Mouse (Mus musculus) lung, postnatal 36 days (tissue): ENCODE measurements at regions not wholly inside any gene's neighbourhood (a gene's known extent, or its start where the extent isn't known, plus 50 kb on each side); places are given as distances from the start of the nearest gene placed in this dataset.
"Not testable (repeated sequence)": the region's sequence is repeated elsewhere in the genome, so short reads cannot be mapped to it uniquely, and the experiment has no call there.

Experiments
- DNase-seq: peaks from one replicate; pipeline ENCODE4 v3.0.0; 2022; ENCODE audit warnings: mixed read lengths

DNA sequence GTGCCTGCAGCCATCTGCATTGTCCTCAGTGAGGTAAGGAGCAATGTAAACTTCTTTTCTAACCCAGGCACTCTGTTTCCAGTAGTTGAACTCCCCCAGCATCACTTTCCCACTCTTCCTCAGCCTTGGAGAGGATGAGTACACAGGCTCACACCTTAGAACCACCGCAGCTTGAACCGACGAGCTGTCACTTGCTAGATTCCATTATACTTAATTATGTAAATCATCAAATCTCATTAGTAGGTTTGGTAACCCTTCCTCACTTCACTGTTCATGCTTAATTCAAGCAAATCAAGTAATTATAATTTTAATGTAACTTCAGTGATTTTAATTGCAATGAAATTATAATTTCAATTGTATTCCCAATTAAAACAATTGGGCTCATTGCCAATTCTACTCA is 408.0 kb downstream of the Med10 start:
- DNase-seq: no peak

DNA sequence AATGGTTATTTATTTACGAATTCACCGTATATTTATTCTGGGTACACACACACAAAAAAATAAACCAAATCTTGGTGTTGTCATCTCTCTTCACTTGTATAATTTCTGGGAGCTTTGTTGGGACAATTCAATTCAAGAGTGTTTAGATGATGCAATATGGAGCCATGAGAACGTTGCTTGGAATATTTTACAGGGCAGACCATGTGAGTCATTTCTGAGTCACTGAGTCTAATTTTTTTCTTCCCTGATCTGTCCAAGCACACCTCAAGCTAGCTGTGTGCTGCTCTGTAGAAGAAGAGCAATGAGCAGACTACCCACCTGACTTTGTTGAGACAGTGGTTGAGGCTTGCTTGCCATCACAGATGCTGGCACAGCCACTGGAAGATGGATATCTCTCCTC is 410.8 kb downstream of the Med10 start:
- DNase-seq: no peak

DNA sequence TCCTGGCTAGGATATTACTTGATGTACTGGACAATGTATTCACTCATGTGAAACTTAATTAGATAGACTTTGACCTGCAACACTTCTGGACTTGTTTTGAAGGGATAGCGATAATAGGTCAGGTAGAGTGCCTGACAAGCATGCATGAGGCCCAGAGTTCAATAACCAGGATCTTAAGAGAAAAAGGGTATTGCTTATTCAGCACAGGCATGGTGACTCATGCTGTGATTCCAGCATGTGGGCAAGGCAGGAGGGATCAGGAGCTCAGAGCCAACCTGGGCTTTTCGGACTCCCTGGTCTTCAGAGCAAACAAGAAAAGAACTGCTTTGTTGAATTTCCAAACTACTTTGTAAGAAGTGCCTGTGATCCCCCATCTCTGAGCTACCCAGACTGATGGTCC is 411.4 kb downstream of the Med10 start:
- no peak for DNase-seq

DNA sequence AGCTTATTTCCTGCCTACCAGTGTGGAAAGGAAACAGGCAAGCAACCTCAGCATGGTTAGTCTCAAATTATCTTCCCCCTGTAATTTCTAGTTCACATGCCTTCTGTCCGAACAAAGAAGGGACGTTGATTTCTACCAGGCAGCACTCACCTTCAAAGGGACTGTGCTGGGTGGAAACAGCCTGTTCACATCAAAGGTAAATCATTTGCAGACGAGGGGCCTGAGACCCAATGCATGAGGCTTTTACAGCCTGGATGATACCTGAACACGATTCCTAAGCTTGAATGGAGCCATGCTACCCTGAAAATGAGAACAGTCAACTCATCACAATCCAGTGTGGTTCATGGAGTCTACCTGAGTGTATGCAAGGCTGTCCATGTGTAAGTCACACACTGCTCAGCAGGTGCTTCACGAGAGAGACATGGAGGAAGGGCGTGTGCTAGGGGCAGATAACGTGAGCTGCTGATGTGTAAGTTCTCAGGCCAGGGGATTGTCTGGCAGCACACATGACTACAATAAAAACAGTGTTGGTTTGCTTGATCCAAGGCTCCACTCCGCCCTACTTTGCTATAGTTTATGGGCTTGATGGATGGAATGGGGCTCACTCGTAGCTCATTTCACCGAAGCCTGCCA is 411.9 kb downstream of the Med10 start:
- DNase-seq: no peak

DNA sequence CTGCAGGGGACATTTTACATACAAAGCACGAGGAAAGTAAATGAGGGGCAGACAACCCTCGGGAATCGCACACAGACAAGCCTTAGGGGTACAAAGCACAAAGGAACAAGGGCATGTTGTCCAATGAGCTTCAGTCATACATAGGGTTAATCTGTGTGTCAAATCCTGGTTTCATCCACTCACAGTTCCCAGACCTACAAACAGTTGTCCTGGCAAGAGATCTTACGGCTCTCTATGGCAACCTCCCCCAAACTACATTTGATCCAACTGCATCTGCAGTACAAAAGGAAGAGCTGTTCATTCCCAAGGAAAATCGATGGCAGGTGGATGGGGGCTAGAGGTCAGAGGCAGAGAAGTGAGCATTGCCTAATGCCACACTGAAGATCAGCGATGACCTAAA is 413.9 kb downstream of the Med10 start:
- no peak for DNase-seq

DNA sequence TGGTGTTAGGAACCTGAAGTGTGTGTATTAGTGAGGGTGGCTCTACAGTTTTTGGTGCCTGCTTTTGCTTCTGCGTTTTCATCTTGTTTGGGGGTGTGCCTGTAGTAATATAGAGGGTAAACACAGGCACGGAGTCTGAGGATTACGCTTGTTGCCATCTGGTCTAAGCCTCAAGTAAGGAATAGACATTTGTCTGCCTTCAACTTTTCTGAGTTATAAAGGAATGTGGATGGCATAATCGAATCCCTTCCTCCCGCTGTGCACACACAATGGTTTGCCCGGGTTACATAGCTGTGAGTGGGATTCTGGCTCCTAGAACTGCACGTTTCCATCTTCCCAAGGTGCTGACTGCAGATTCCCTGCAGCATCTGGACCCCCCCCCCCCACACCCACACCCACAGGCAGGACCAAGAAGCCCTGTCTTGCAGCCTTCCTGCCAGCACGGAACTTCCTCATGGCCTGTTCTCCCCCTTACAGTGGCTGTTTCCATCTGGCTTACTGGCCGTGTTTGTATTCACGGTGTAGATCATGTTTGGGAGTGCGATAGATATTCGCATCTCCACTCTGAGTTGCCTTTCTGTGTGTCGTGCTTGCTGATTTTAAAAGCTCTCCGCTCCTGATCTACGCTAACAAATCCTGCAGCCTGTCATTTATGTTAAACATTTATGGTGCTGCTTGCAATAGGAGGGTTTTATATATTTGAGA is 415.4 kb downstream of the Med10 start:
- no peak for DNase-seq

DNA sequence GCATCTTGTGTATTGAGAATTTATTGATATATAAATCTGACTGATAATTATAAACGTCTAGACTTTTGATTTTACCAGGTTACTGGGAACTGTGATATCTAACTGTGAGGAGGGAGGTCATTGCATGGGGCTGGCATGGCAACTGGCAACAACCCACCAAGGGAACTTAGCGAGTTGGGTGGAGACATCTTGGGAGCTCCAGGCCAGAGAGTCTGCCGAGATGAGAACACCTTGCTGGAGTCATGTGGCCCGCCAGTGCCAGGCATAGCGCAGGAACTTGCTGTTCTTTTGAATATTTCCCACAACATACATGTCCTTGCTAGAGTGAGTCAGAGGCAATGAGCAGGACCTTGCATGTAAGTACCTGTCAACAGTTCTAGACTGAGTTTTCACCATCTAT is 413.9 kb downstream of the Ice1 start:
- DNase-seq: no peak

DNA sequence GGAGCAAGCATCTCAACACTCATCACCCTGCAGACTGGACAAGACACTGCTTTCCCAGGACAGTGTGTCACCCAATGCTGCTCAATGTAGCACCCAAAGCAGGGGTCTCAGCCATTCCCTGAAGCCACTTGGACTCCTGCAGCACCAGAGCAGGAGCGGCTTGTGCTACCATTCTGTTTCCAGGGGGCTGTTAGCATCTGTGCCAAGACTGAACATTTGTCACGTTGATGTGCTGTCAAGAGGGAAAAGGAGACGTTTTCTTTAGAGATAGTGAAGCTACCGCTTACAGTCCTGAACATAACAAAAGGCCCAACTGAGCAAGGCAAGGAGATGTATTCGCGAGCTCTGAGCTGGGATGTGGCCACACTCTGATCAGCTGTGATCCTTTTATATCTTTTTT is 410.3 kb downstream of the Ice1 start:
- DNase-seq: no peak

DNA sequence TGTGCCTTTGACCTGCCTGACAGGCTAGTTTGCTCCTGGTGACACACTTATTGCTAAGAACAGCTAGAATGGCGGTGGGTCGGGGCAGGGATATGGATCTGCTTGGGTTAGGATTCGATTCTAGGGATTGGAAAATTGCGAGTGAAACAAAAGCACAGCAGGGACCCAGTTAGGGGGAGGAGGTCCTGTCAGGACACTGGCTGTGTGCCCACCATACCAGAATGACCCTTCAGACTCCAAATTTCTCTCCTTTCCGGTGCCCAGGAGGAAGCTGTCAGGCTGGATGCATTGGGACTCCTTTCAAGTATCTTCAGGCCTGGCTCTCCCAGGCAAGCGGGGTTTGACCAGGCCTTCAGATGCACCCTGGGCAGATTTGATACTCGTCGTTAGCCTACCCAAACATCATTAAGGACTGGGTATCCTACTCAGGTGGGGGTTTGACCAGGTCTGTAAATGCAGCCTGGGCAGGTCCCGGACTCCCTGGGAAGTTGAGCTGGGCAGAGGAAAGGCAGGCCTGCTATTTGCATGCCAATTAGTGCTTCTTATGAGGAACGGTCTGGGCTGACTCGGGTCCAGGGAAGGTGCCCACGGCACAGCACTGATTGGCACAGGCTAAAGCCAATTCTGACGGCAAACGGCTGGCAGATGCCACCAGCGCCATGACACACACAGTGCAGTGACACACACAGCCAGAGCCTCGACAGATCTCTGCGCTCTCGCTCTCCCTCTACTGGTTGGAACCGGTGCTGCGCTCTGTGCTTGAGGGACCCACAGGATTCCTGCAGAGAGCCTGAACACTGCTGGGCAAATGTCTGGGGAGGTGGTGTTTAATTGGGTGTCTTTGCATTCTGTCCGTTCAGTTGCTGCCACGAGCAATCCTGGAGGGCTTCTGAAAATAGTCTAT is 403.3 kb downstream of the Ice1 start:
- DNase-seq: peak; percentile 66

DNA sequence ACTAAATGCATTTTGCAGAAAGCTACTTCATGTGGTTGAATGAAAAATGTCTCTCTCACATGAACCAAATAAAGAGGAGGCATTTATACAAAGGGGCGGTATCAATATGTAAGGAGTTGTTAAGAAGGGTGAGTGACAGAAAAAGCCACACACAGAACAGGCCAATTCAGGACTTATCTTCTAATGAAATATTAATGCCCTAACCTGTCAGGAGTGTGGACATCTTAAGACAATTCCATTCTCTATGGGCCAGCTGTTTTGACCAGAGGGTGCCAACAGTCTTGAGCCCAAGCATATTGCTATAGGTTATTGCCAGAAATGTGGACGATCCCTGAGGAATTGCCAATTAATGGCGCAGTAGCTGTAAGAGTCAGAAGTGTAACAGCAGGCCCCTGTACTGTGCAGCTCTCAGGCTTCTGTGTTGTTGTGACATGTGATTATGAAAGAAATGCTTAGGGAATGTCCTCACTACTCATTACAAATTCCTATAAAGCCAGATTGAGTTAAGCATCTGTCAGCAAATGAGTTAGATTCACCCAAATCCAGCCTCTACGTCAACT is 393.8 kb downstream of the Ice1 start:
- DNase-seq: no peak

DNA sequence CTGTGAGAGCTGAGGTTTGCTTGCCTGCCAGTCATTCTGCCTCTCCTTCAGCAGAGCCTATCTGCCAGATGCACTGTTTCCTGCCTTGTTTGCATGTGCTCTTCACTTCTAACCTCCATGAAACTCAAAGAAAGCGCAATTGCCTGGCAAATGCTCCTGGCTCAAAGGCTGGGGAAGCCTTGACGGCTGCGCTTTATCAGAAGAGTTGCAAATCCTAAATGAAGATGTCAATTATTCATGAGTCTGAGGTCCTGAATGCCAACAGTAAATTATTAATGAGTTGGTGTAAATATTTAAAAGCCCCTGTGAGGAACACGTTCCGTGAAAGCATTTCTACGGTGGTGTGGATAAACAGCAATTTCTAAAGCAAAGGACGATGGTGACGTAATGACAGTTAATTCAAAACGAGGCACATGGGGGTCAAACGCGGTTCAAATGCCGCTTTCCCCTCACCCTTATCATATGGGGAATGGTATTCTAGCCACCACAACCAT is 377.4 kb downstream of the Ice1 start:
- no peak for DNase-seq

DNA sequence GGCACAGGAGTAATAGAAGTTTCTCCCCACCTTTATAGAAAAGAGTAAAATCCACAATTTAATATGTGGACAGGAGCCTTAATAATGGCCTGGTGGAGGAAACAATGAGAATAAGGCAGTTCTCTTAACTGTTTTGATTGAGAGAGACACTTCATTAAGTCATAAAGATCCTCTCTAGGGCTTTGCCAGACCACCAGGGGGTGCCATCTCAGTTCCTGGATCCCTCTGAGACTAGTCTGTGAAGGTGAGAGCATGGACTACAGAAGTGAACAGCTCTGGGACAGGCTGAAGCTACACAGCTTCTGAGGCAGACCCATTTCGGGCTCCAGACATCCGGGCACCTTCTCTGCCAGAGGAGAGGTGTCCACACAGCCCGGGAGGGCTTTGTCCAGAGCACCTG is 373.8 kb downstream of the Ice1 start:
- DNase-seq: no peak

DNA sequence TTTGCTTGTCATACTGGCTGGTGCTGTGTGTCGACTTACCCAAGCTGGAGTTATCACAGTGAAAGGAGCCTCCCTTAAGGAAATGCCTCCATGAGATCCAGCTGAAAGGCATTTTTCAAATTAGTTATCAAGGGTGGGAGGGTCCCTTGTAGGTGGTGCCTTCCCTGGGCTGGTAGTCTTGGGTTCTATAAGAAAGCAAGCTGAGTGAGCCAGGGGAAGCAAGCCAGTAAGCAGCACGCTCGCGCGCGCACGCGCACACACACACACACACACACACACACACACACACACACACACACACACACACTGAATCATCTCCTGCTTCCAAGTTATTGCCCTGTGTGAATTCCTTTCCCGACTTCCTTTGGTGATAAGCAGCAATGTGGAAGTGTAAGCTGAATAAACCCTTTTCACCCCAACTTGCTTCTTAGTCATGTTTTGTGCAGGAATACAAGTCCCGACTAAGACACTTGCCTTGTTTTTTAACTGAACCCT is 360.5 kb downstream of the Ice1 start:
- DNase-seq: not testable (repeated sequence)

DNA sequence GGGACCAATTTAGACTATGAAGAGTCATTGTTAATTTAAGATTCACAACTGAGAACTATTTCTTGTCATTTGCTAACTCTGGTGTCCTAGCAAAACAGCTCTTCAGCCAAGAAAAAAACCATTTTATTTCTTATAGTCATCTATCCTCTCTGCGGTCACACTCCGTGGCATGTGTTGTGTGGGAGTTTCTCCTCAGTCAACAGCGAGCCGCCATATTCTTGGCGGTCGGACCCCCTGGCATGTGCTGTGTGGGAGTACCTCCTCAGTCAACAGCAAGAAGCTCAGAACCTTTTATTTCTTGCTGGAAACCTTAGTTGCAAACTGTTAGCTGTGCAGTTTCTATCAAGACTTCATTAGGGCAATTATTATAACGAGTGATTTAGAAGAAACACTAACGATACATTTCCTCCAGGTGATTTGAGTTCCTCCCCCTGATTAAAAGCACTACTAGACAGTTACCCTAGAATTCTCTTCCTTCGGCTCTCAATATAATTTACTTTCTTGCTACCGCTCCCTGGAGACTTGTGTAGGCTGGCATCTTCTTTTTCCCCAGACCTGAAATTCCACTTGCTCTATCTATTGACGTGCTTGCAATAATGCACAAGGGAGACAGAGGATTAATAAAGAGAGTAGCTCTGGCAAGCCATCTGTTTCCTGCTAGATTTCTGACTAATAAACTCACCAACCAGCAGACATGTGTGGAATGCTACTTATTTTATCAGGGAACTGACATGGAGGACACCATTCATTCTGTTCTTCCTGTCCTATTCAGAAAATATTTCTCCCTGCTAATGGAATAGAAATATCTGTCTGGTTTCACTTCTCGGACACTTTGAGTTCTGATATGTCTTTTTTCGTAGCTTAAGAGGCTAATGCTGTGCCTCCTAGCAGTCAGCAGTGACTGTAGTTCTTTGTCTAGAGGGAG is 359.5 kb downstream of the Ice1 start:
- no peak for DNase-seq

DNA sequence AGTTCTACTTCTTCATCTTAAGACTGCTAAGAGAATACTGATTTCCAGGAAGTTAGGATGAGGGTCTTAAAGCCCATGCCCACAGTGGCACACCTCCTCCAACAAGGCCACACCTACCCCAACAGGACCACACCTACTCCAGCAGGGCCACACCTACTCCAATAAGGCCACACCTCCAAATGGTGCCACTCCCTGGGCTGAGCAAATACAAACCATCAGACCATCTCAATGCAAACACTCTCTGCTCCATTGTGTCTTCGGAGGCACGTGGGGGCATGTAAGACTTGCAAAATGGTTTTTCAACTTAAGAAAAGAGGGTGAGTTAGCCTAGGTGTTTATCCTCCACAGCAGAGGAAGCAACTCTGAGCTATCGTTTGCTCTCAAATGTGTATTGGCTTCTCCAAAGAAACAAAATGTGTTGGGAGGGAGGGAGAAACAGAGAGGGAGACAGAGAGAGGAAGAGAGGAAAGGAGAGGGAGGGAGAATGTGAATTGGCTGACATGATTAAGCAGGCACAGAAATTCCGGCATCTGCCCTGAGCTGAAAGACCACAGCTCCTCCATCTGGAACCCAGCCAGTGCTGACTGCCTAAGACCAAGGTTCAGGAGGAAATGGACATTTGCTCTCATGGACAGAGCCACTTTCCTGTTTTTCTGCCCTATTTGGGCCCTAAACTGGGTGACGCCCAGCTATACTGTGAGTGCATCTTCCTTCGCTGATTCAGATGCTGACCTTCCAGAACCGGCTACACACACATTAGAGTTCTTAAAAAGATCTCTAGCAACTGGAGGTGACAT is 356.2 kb downstream of the Ice1 start:
- peak; percentile 9 for DNase-seq

DNA sequence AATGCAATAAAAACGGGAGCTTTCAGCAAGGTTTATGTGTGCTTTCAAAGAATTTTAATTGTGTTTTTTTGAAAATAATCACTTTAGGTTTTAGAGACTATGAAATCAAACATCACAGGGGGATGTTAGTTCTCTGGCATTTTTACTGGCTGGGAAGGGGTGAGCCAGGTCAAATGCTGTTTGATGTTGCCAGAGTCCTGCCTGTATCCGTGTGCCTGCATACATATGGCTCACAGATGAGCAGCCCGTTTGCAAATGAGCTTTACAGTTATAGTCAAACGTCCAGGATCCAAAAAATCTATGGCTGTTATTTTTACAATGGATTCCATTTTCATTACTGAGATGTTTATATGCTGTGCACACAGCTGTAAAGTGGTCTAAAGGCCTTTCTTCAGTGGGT is 354.7 kb downstream of the Ice1 start:
- DNase-seq: no peak

DNA sequence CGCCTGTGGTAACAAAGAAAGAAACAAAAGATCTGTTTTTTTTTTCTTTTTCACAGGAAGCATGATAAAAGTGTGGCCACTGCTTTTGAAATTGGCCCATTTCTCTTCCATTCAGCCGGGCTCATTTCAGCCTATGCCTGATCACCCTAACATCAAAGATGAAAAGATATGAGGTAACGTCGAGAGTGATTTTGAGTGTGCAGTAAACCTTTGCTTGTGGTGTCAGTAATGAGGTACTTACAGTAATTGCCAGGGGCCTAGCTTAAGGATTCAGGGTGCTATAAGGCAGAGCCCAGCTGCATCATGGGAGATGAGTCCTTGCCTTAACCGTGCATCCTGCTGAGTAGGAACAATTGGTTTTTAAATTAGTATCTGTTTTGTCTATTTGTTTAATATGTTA is 354.2 kb downstream of the Ice1 start:
- DNase-seq: no peak

DNA sequence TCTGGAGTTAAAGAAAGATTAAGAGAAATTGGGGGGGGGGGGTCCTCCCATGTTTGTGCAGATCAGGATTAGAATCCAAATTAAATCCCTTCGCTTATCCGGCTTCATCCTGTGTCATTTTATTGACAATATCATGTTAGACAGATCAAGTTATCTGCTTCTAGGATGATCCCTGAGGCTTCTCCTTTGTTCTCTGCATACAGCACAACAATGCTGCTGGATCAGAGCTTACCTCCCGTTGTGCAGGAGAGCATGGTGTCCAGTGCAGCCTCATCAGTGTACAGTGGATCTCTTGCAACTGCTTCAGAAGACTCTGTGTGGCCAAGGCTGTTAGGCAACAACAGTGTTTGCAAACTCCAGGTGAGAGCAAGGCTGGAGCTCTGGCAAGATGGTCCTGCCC is 344.7 kb downstream of the Ice1 start:
- DNase-seq: no peak

DNA sequence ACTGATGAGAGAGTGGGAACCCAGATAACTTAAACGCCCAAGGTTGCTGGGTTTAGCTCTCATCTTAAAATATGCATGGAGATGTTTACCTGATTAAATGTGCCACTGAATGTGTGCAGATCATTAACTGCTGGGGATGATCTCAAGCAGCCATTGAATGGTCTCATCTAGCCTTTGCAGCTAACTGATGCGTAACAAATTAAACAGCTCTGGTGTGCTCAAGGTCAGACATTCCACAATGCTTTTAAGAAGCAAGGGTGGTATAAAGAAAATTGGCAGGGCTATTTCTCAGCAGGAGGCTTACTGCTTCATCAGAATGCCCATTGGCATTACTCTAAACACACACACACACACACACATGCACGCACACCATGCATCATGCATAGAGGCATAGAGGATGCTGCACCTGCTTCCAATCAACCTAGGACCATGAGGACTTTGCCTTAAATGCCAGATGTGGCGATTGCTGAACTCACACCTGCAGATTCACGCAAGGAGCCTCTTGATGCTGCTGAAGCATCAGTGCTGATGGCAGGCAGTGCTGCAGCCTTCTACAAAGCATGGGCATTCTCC is 333.4 kb downstream of the Ice1 start:
- DNase-seq: no peak

DNA sequence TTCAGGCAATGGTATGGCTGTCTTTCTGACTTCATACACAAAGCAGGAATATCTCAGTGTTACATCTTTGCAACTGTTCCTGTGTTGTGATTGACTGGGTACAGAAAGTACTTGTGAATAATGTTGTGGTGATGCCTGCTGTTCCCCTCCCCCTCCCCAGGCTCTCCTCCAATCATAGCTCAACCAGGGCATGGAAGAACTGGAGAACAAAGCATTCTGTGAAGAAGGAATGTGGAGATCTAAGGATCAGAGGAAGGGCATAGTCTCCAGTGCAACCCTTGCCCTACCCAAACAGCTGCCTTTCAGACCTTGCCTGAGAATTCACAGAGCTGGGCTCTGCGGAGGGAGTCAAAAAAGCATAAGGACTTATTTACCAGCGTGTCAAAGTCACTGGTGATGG is 326.9 kb downstream of the Ice1 start:
- DNase-seq: no peak
